Mouse (Mus musculus) stomach, embryonic 14.5 days (tissue): ENCODE data around the gene Gm14085. TPM values are rescaled to one million over a fixed set of nuclear protein-coding genes. Genes with fewer than 3 reads are reported as not detected.

Source experiments
- ATAC-seq: fragments of 200-750 bp; cut with Nextera tagmentation; 2 replicates; pipeline ENCODE4 v1.8.0; 2017; ENCODE audit warnings: low read depth, moderate TSS enrichment; ENCODE audit not compliant: insufficient number of reproducible peaks, insufficient read depth, low FRiP score
- H3K27ac ChIP-seq: fragments of 300-500 bp; sonication (generic); 2 replicates; pipeline ENCODE4 v1.5.1; 2014; ENCODE audit warnings: mild to moderate bottlenecking, low read length, moderate library complexity, mixed read lengths
- H3K27me3 ChIP-seq: fragments of 300-500 bp; sonication (generic); 2 replicates; pipeline ENCODE4 v1.6.1; 2014; ENCODE audit warnings: low read length, control low read depth, mixed read lengths; ENCODE audit not compliant: control insufficient read depth, insufficient read depth
- H3K36me3 ChIP-seq: fragments of 300-500 bp; sonication (generic); 2 replicates; pipeline ENCODE4 v1.6.1; 2014; ENCODE audit warnings: mild to moderate bottlenecking, control low read depth, low read length, moderate library complexity, mixed read lengths; ENCODE audit not compliant: control insufficient read depth, insufficient read depth
- H3K4me1 ChIP-seq: fragments of 300-500 bp; sonication (generic); 2 replicates; pipeline ENCODE4 v1.6.1; 2014; ENCODE audit warnings: low read length, control low read depth, mixed read lengths; ENCODE audit not compliant: control insufficient read depth, insufficient read depth
- H3K4me2 ChIP-seq: fragments of 300-500 bp; sonication (generic); replicated peaks from 2 replicates; pipeline ENCODE4 v1.6.1; 2014; ENCODE audit warnings: low read depth, low read length, control low read depth
- H3K4me3 ChIP-seq: fragments of 300-500 bp; sonication (generic); 2 replicates; pipeline ENCODE4 v1.5.1; 2014; ENCODE audit warnings: low read depth, low read length, control low read depth
- H3K9ac ChIP-seq: fragments of 300-500 bp; sonication (generic); replicated peaks from 2 replicates; pipeline ENCODE4 v1.6.1; 2014; ENCODE audit warnings: low read depth, mild to moderate bottlenecking, control low read depth, low read length, moderate library complexity, mixed read lengths
- H3K9me3 ChIP-seq: fragments of 300-500 bp; sonication (generic); 2 replicates; pipeline ENCODE4 v1.6.1; 2016; ENCODE audit warnings: low read depth, low read length, control low read depth; ENCODE audit not compliant: control insufficient read depth
- WGBS: fragments of 180-500 bp; shearing (Covaris S2); extraction: QIAGEN DNeasy Blood & Tissue Kit; methylation state at CpG from one replicate; pipeline ENCODE4 v1.1.7; 2014; 5-methylcytosine and 5-hydroxymethylcytosine counted together
- polyA plus RNA-seq: library from polyadenylated mRNA; unstranded; fragments of >200 nt; fragmentation: Nextera tagmentation; extraction: Ambion mirVana; gene quantifications from 2 replicates; pipeline ENCODE4 v1.2.1, GENCODE M21; 2014

Gm14085 gene
- polyA plus RNA-seq, 1 experiment from 2014 or later, result not detected

DNA sequence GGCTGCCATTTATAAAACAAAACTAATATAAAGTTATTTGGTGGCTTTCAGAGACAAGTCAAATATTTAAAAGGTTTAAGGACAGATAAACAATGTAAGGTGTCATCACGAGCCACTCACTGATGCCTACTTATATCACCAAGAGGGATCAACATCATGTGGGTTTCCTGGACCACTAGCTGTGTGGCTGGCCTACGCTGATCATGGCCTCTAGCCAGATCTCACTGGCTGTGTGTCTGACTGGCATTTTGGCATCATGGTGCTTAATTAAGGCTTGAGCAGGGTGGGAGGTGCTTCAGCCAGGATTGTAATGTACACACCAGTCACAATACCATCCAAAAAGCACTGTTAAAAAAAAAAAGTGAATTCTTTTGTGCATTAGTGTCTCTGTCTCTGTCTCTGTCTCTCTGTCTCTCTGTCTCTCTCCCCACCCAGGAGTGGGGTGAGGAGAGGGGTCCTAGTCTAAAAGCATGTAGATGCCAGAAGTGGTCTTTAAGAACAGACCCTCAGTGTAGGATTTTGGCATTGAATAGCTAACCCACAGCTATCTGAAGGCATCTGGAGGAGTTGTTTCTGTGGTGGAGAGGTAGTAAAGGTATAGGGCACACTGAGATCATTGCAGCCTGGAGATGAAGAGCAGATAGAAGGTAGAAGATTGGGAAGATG is 47.5 kb downstream of the Gm14085 start:
- H3K27me3 ChIP-seq, result no peaks in the 10 kb centered on the region
- no peak overlapping the region for H3K4me3 ChIP-seq
- H3K4me2 ChIP-seq, result no peak overlapping the region
- WGBS, result 81% methylated on average over 2 of the region's 2 CpGs
- no peaks in the 10 kb centered on the region for H3K36me3 ChIP-seq
- no peak for ATAC-seq
- H3K9ac ChIP-seq, result no peak overlapping the region
- H3K4me1 ChIP-seq, result no peaks in the 10 kb centered on the region
- H3K27ac ChIP-seq, result no peak overlapping the region
- no peaks in the 10 kb centered on the region for H3K9me3 ChIP-seq

DNA sequence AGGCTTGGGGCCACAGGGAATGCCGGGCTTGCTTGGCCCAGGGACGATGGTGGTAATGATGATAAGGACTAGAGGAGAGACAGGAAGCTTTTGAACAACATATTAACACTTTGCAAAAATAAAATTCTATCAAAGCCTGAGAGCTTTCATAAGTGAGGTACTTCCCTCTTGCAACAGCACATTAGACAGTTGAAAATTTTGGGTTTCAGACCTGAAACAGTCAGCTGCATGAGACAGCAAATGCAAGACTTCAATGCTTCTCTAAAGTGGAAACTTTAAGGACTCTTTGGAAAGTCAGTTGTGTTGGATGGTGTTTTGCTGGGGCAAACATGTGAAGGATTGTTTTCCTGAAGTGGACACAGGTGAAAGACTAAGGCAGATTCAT is 48.1 kb downstream of the Gm14085 start:
- 87% methylated on average over 2 of the region's 2 CpGs for WGBS
- Histone ChIP-seq H3K9ac (no peak overlapping the region), H3K4me1 (no peaks in the 10 kb centered on the region)

GRCm38 (mm10) chr2:122533378-122533777 is 48.6 kb downstream of the Gm14085 start:
- H3K4me3 ChIP-seq, result no peak overlapping the region
- 78% methylated on average over 2 of the region's 2 CpGs for WGBS
- no peaks in the 10 kb centered on the region for H3K4me1 ChIP-seq
- H3K9ac ChIP-seq, result no peak overlapping the region
- H3K9me3 ChIP-seq, result no peaks in the 10 kb centered on the region
- H3K27me3 ChIP-seq, result no peaks in the 10 kb centered on the region
- no peak for ATAC-seq
- no peak overlapping the region for H3K4me2 ChIP-seq
- no peaks in the 10 kb centered on the region for H3K36me3 ChIP-seq
- no peak overlapping the region for H3K27ac ChIP-seq

More for the DNA sequence above, 48.1 kb downstream of the Gm14085 start:
- H3K36me3 ChIP-seq, result no peaks in the 10 kb centered on the region
- no peak for ATAC-seq
- no peak overlapping the region for H3K4me2 ChIP-seq
- H3K4me3 ChIP-seq, result no peak overlapping the region
- H3K27ac ChIP-seq, result no peak overlapping the region
- no peaks in the 10 kb centered on the region for H3K9me3 ChIP-seq
- H3K27me3 ChIP-seq, result no peaks in the 10 kb centered on the region

GRCm38 (mm10) chr2:122534671-122535070 is 49.9 kb downstream of the Gm14085 start:
- Histone ChIP-seq H3K9me3 (no peaks in the 10 kb centered on the region), H3K9ac (no peak overlapping the region), H3K4me3 (no peak overlapping the region), H3K4me2 (no peak overlapping the region), H3K27ac (no peak overlapping the region), H3K27me3 (no peaks in the 10 kb centered on the region), H3K4me1 (no peaks in the 10 kb centered on the region), H3K36me3 (no peaks in the 10 kb centered on the region)
- WGBS, result 83% methylated on average over 2 of the region's 2 CpGs
- no peak for ATAC-seq

- Histone ChIP-seq H3K27me3 (no peaks in the 10 kb centered on the region), H3K9ac (no peak overlapping the region), H3K36me3 (no peaks in the 10 kb centered on the region), H3K4me3 (no peak overlapping the region), H3K27ac (no peak overlapping the region), H3K4me2 (no peak overlapping the region), H3K4me1 (no peaks in the 10 kb centered on the region), H3K9me3 (no peaks in the 10 kb centered on the region)
- ATAC-seq, result no peak
- WGBS, result 26% methylated on average over 2 of the region's 2 CpGs
Observed at GRCm38 (mm10) chr2:122558317-122558716, 73.6 kb downstream of the Gm14085 start.

GRCm38 (mm10) chr2:122561221-122561620 is 76.5 kb downstream of the Gm14085 start:
- ATAC-seq, result no peak
- Histone ChIP-seq H3K4me3 (no peak overlapping the region), H3K27me3 (no peaks in the 10 kb centered on the region), H3K4me2 (no peak overlapping the region), H3K9me3 (no peaks in the 10 kb centered on the region), H3K36me3 (no peaks in the 10 kb centered on the region), H3K4me1 (no peaks in the 10 kb centered on the region), H3K27ac (no peak overlapping the region), H3K9ac (no peak overlapping the region)
- 94% methylated on average over 5 of the region's 5 CpGs for WGBS

DNA sequence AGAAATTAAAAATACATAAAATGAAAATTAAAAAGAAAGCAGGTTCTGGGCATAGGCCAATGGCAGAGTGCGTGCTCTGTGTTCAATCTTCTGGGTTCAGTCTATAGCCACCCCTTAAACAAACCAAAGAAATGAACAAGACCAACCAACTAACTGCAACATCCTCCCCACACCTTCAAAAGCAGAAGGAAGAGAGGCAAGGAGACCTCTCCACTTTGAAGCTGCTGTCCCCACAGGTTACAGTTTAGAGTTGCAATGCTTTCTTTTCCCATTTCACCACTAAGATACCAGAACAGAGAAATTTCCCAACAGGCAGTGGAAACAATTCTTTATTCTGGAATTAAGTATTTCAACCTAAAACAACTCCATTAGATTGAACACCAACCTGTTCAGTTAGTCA is 77.5 kb downstream of the Gm14085 start:
- no peaks in the 10 kb centered on the region for H3K9me3 ChIP-seq
- H3K4me3 ChIP-seq, result no peak overlapping the region
- H3K27me3 ChIP-seq, result no peaks in the 10 kb centered on the region
- no peaks in the 10 kb centered on the region for H3K36me3 ChIP-seq
- WGBS, result 90% methylated on average over 1 of the region's 1 CpGs
- no peak overlapping the region for H3K27ac ChIP-seq
- H3K9ac ChIP-seq, result no peak overlapping the region
- no peaks in the 10 kb centered on the region for H3K4me1 ChIP-seq
- H3K4me2 ChIP-seq, result no peak overlapping the region
- no peak for ATAC-seq

- Histone ChIP-seq H3K27me3 (no peaks in the 10 kb centered on the region), H3K9me3 (no peaks in the 10 kb centered on the region), H3K4me3 (no peak overlapping the region), H3K4me1 (no peaks in the 10 kb centered on the region), H3K9ac (no peak overlapping the region), H3K4me2 (no peak overlapping the region), H3K36me3 (no peaks in the 10 kb centered on the region), H3K27ac (no peak overlapping the region)
- no peak for ATAC-seq
- 18% methylated on average over 3 of the region's 3 CpGs for WGBS
Observed at GRCm38 (mm10) chr2:122569439-122569838, 84.7 kb downstream of the Gm14085 start.

GRCm38 (mm10) chr2:122570430-122570829 is 85.7 kb downstream of the Gm14085 start:
- Histone ChIP-seq H3K4me2 (no peak overlapping the region), H3K36me3 (no peaks in the 10 kb centered on the region), H3K27ac (no peak overlapping the region), H3K9me3 (no peaks in the 10 kb centered on the region), H3K9ac (no peak overlapping the region), H3K4me3 (no peak overlapping the region), H3K4me1 (0 out of 2 replicates have a peak, but pooled peaks cover under 1% of the 10 kb centered on the region), H3K27me3 (no peaks in the 10 kb centered on the region)
- WGBS, result 70% methylated on average over 4 of the region's 4 CpGs
- no peak for ATAC-seq
